ENCODE assay signal across 6 mouse cellular contexts in the genomic region with DNA sequence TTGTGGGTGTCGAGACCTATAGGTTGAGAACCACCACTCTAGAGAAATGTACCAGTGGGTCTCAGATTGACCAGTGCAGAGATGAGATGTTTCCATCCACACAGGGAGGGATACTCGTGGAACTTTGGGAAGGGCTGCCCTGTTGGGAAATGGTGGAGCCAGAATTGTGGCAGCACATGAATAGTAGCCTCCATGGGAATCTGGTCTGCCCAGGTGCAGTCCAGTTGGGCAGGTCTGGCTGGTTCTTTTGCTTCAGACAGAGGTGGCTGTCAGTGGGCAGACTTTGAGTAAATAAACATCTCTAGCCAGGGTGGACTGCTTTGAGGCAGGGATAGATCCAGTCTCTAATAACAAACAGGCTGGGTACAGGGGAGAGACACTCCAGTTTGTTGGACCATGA.
"Had no signal": no experiment of that assay in that cellular context is flagged by ENCODE, and none has a peak within 500 bp of the region (broad histone marks: within the 10 kb centered on the region; RNA-seq: fewer than 3 reads in every experiment).

No protein-coding gene starts in this region.

- DNase-seq: kidney, adult 9 months; layer of hippocampus, postnatal 36 days; retina, postnatal 1 day; right cerebral cortex, postnatal 4 days; spleen, adult 18-20 months; thymus, postnatal 36 days had no signal
